Mouse (Mus musculus) hindbrain, embryonic 10.5 days (tissue): ENCODE results near the gene Pkd1l3. TPM values are rescaled to one million over a fixed set of nuclear protein-coding genes. Genes with fewer than 3 reads are reported as not detected.
A peak's percentile ranks its signal among the peaks of the same experiment; 100 is the strongest.

Experiments
- DNase-seq: peaks from one replicate; pipeline ENCODE4 v3.0.0-alpha.2; 2017; ENCODE audit warnings: low spot score
- H3K27ac ChIP-seq: fragments of 300-500 bp; sonication (generic); 2 replicates; pipeline ENCODE4 v1.5.1; 2016; ENCODE audit warnings: mild to moderate bottlenecking, moderate library complexity
- H3K27me3 ChIP-seq: fragments of 300-500 bp; sonication (generic); 2 replicates; pipeline ENCODE4 v1.6.1; 2016; ENCODE audit warnings: mild to moderate bottlenecking; ENCODE audit not compliant: poor library complexity, insufficient read depth, severe bottlenecking
- H3K36me3 ChIP-seq: fragments of 300-500 bp; sonication (generic); 2 replicates; pipeline ENCODE4 v1.6.1; 2016; ENCODE audit warnings: mild to moderate bottlenecking, moderate library complexity
- H3K4me1 ChIP-seq: fragments of 300-500 bp; sonication (generic); replicated peaks from 2 replicates; pipeline ENCODE4 v1.6.1; 2016; ENCODE audit warnings: mild to moderate bottlenecking
- H3K4me3 ChIP-seq: fragments of 300-500 bp; sonication (generic); 2 replicates; pipeline ENCODE4 v1.5.1; 2016; ENCODE audit warnings: mild to moderate bottlenecking, moderate library complexity
- H3K9me3 ChIP-seq: fragments of 300-500 bp; sonication (generic); 2 replicates; pipeline ENCODE4 v1.6.1; 2016; ENCODE audit warnings: mild to moderate bottlenecking, moderate library complexity
- WGBS: fragments of 180-500 bp; shearing (Covaris S2); methylation state at CpG from one replicate; pipeline ENCODE4 v1.1.7; 2016; 5-methylcytosine and 5-hydroxymethylcytosine counted together
- polyA plus RNA-seq: library from polyadenylated mRNA; unstranded; fragments of >200 nt; fragmentation: Nextera tagmentation; extraction: Ambion mirVana; gene quantifications from 2 replicates; pipeline ENCODE4 v1.2.1, GENCODE M21; 2016

Gene Pkd1l3
- polyA plus RNA-seq, 1 experiment from 2014 or later, result 0.21 TPM

GRCm38 (mm10) chr8:109691769-109692168 lies 77.5 kb downstream of the Pkd1l3 start:
- peak; percentile 17 for DNase-seq
- no peaks in the 10 kb centered on the region for H3K9me3 ChIP-seq
- peaks cover 16% of the 10 kb centered on the region; the same call in 1 of the 2 replicates for H3K36me3 ChIP-seq
- peak overlapping the region; percentile 99 for H3K4me3 ChIP-seq
- 67% methylated on average over 5 of the region's 5 CpGs for WGBS
- peaks cover 26% of the 10 kb centered on the region for H3K4me1 ChIP-seq
- peaks cover 11% of the 10 kb centered on the region for H3K27me3 ChIP-seq
- H3K27ac ChIP-seq, result no peak overlapping the region

DNA sequence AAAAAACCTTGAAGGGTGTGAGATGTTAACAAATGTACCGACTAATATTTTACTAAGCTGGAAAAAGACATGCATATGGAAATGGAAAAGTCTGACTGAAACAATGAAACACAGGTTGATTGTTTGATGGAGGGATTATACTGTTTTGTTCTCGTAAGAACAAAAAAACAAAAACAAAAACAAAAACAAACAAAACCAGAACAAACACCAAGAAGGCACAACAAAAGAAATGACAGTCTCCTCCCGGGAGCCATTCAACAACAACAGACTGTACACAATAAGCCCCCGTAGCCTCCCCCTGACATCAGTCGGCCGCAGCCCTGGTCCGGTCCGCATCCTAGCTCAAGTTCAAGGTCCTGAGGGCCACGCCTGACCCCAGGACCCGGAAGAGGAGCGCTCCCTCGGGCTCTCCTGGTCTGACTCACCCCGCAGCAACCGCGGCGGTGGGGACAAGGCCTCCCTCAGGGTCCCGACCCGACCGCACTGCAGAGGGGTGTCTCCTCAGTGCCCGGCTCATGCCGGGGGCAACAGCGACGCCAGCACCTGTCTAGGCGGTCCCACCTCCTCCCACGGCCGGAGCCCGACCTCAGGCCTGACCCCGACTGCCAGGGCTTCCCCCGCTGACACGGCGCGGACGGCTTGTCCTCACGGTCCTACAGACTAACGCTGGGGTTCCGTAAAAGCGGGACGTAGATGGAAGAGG lies 78.3 kb downstream of the Pkd1l3 start:
- Histone ChIP-seq H3K36me3 (peaks cover 16% of the 10 kb centered on the region; the same call in 1 of the 2 replicates), H3K4me3 (peak overlapping the region; percentile 99), H3K27ac (peak overlapping the region; percentile 97), H3K9me3 (no peaks in the 10 kb centered on the region), H3K4me1 (peaks cover 26% of the 10 kb centered on the region), H3K27me3 (peaks cover 15% of the 10 kb centered on the region)
- DNase-seq, result no peak
- under 1% methylated on average over 38 of the region's 38 CpGs for WGBS

- Histone ChIP-seq H3K27me3 (peaks cover 15% of the 10 kb centered on the region), H3K27ac (peak within 1 kb of the TSS; percentile 97), H3K9me3 (no peaks in the 10 kb centered on the region), H3K4me3 (peak within 1 kb of the TSS; percentile 99), H3K4me1 (peaks cover 26% of the 10 kb centered on the region), H3K36me3 (peaks cover 14% of the 10 kb centered on the region; the same call in 1 of the 2 replicates)
- WGBS, result under 1% methylated on average over 57 of the region's 57 CpGs
- DNase-seq, result peak; percentile 98
Measured at GRCm38 (mm10) chr8:109693146-109693900, 79.0 kb downstream of the Pkd1l3 start, which contains the start of gene Ist1. Ist1 (minus strand) TSS chr8:109693260.

GRCm38 (mm10) chr8:109694154-109694553 lies 79.8 kb downstream of the Pkd1l3 start:
- Histone ChIP-seq H3K9me3 (no peaks in the 10 kb centered on the region), H3K36me3 (peaks cover 12% of the 10 kb centered on the region; the same call in 1 of the 2 replicates), H3K4me3 (peak overlapping the region; percentile 99; the same call in 1 of the 2 replicates), H3K4me1 (peaks cover 26% of the 10 kb centered on the region), H3K27me3 (peaks cover 15% of the 10 kb centered on the region), H3K27ac (no peak overlapping the region)
- WGBS, result 58% methylated on average over 6 of the region's 6 CpGs
- no peak for DNase-seq

GRCm38 (mm10) chr8:109697754-109698153 lies 83.4 kb downstream of the Pkd1l3 start:
- H3K4me3 ChIP-seq, result no peak overlapping the region
- H3K27me3 ChIP-seq, result peaks cover 23% of the 10 kb centered on the region
- no peak overlapping the region for H3K27ac ChIP-seq
- H3K36me3 ChIP-seq, result no peaks in the 10 kb centered on the region
- no peak for DNase-seq
- peaks cover 9% of the 10 kb centered on the region for H3K4me1 ChIP-seq
- H3K9me3 ChIP-seq, result no peaks in the 10 kb centered on the region
- 78% methylated on average over 1 of the region's 1 CpGs for WGBS

DNA sequence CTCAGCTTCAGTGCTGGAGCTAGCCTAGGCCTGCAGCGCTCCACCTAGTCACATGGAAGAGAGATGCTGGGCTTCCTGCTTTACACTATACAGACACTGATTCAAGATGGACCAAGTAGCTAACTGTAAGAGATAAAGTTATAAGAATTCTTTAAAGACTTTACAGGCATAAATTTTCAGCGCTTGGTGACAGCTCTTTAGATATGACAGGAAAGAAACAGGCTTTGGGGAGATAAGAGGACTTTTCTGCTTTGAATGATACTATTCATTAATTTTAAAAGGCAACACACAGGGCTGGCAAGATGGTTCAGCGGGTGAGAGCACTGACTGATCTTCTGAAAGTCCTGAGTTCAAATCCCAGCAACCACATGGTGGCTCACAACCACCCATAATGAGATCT lies 84.2 kb downstream of the Pkd1l3 start:
- Histone ChIP-seq H3K36me3 (no peaks in the 10 kb centered on the region), H3K27ac (no peak overlapping the region), H3K9me3 (no peaks in the 10 kb centered on the region), H3K4me3 (no peak overlapping the region), H3K27me3 (peaks cover 29% of the 10 kb centered on the region), H3K4me1 (peaks cover 9% of the 10 kb centered on the region)
- DNase-seq, result no peak
- 79% methylated on average over 3 of the region's 3 CpGs for WGBS

GRCm38 (mm10) chr8:109704565-109705319 lies 90.4 kb downstream of the Pkd1l3 start:
- WGBS, result 13% methylated on average over 24 of the region's 24 CpGs
- Histone ChIP-seq H3K27me3 (peaks cover 30% of the 10 kb centered on the region), H3K27ac (peak overlapping the region; percentile 100), H3K9me3 (no peaks in the 10 kb centered on the region), H3K4me1 (peaks cover 34% of the 10 kb centered on the region), H3K4me3 (peak overlapping the region; percentile 97), H3K36me3 (peaks cover 26% of the 10 kb centered on the region)
- peak; percentile 14 for DNase-seq

DNA sequence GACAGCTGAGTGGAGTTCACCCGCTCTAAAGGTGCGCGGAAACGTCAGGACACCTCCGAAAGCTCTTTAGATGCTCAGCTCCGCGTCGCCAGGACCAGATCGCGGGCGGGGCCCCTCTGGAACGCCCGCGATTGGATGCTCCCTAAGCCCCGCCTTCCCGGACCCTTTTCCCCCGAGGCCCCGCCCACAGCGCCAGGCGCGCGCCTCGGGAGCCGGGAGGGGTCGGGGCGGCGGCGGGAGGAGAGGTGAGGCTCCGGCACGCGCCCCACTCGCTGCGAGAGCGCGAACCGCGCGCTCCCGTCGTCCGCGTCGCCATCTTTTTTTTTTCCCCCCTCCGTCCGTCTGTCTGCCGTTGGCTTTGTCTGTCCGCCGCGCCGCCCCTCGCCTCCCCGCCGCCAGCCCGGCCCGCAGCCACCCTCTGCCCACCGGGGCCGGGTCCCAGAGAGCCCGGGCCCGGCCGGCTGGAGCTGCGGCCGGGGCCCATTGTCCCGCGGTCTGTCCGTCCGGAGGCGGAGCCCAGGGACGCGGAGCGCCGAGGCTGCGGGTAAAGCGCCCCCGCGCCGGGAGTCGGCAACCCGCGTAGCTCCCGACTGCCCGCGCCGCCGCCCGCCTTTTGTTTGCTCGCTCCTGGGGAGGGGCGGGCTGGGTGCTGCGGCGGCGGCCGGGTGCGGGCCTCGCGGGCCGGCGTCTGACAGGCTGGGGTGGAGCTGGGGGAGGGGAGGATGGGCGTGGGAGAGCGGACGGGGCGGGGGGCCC lies 91.2 kb downstream of the Pkd1l3 start, which contains the start of gene Zfp821:
Zfp821 (plus strand) TSS at position 227 of the 756 bp plus-strand sequence.
- Histone ChIP-seq H3K27me3 (peaks cover 30% of the 10 kb centered on the region), H3K27ac (peak within 1 kb of the TSS; percentile 100), H3K4me1 (peaks cover 34% of the 10 kb centered on the region), H3K4me3 (peak within 1 kb of the TSS; percentile 97), H3K36me3 (peaks cover 34% of the 10 kb centered on the region), H3K9me3 (no peaks in the 10 kb centered on the region)
- under 1% methylated on average over 96 of the region's 100 CpGs for WGBS
- peak; percentile 92 for DNase-seq

GRCm38 (mm10) chr8:109706076-109706873 lies 92.0 kb downstream of the Pkd1l3 start:
- peak overlapping the region; percentile 100 for H3K27ac ChIP-seq
- WGBS, result 2% methylated on average over 30 of the region's 30 CpGs
- peak overlapping the region; percentile 97 for H3K4me3 ChIP-seq
- peaks cover 42% of the 10 kb centered on the region for H3K36me3 ChIP-seq
- H3K9me3 ChIP-seq, result no peaks in the 10 kb centered on the region
- peaks cover 34% of the 10 kb centered on the region for H3K4me1 ChIP-seq
- H3K27me3 ChIP-seq, result peaks cover 30% of the 10 kb centered on the region
- DNase-seq, result peak; percentile 62

- Histone ChIP-seq H3K4me1 (peaks cover 34% of the 10 kb centered on the region), H3K27me3 (peaks cover 30% of the 10 kb centered on the region), H3K4me3 (peak overlapping the region; percentile 97), H3K36me3 (peaks cover 47% of the 10 kb centered on the region), H3K27ac (no peak overlapping the region), H3K9me3 (no peaks in the 10 kb centered on the region)
- peak; percentile 76 for DNase-seq
- WGBS, result 36% methylated on average over 2 of the region's 2 CpGs
Measured at GRCm38 (mm10) chr8:109706874-109707237, 92.5 kb downstream of the Pkd1l3 start.

DNA sequence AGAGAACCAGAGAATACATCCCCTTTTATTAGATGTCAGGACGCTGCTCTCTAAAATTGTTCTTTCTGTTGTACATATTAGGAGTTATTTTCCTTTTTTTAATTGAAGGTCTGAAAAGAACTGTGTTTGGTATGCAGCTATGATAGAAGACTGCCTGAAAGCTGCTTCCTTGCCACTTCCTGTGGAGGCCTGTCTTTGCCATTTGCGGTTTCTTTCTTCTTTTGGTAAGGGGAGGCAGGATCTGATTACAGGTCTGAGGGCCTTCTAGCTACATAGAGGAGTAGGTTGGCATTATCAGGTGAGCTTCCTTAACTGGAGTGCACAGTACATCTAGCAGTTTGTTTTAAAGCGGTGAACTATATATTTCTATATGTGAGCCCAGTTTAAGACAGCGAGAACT lies 93.6 kb downstream of the Pkd1l3 start:
- Histone ChIP-seq H3K4me3 (no peak overlapping the region), H3K4me1 (peaks cover 34% of the 10 kb centered on the region), H3K27ac (no peak overlapping the region), H3K27me3 (peaks cover 20% of the 10 kb centered on the region), H3K9me3 (no peaks in the 10 kb centered on the region), H3K36me3 (peaks cover 58% of the 10 kb centered on the region)
- no peak for DNase-seq
- 96% methylated on average over 4 of the region's 4 CpGs for WGBS
